Comparison of ENCODE assay signal across 10 mouse cellular contexts in genomic region chr1:59602531-59603416, GRCm38 (mm10).
DNase-seq lines count a peak whose midpoint lies in the region; ATAC-seq lines count a peak whose summit lies in the region.
"Had no signal": no experiment of that assay in that cellular context is flagged by ENCODE, and none has a peak within 500 bp of the region (broad histone marks: within the 10 kb centered on the region; RNA-seq: fewer than 3 reads in every experiment).

No protein-coding gene starts in this region.

- no peaks in the 10 kb centered on the region for H3K9me3 ChIP-seq in forebrain, embryonic 15.5 days
- no peaks in the 10 kb centered on the region for H3K9me3 ChIP-seq in forebrain, embryonic 11.5 days (ENCODE audit: control insufficient read depth, low read length)

- WGBS in forebrain, embryonic 15.5 days = 47% methylated on average over 11 of the region's 11 CpGs
- 65% methylated on average over 11 of the region's 11 CpGs for WGBS in forebrain, embryonic 11.5 days

- H3K4me3 ChIP-seq in forebrain, embryonic 15.5 days = no peak overlapping the region
- H3K4me3 ChIP-seq in forebrain, embryonic 11.5 days (ENCODE audit: low read depth, low read length) = no peak overlapping the region
- H3K4me3 ChIP-seq: left cerebral cortex, adult 2 months had no signal

- ATAC-seq in forebrain, embryonic 15.5 days (replicated peaks) = peak; percentile 81; the same call in 1 of the 2 replicates
- ATAC-seq in forebrain, embryonic 11.5 days (replicated peaks; ENCODE audit: low FRiP score) = no peak
- ATAC-seq in inflammation-experienced regulatory T-cells, adult 6 months = peak; percentile 91
- ATAC-seq in erythroid progenitor cell, adult 5-6 weeks (replicated peaks; ENCODE audit: low FRiP score, poor library complexity, severe bottlenecking) = no peak

- H3K9ac ChIP-seq in forebrain, embryonic 15.5 days (replicated peaks) = no peak overlapping the region
- no peak overlapping the region for H3K9ac ChIP-seq in forebrain, embryonic 11.5 days (ENCODE audit: low read length)

- H3K36me3 ChIP-seq in forebrain, embryonic 15.5 days = no peaks in the 10 kb centered on the region
- H3K36me3 ChIP-seq in forebrain, embryonic 11.5 days (ENCODE audit: control insufficient read depth, insufficient read depth, low read length) = no peaks in the 10 kb centered on the region

- no peaks in the 10 kb centered on the region for H3K27me3 ChIP-seq in forebrain, embryonic 15.5 days
- no peaks in the 10 kb centered on the region for H3K27me3 ChIP-seq in forebrain, embryonic 11.5 days (ENCODE audit: control insufficient read depth, insufficient read depth, low read length)

- peak overlapping the region; percentile 61 for H3K27ac ChIP-seq in forebrain, embryonic 15.5 days (replicated peaks)
- H3K27ac ChIP-seq in forebrain, embryonic 11.5 days (ENCODE audit: low read depth, low read length) = no peak overlapping the region
- H3K27ac ChIP-seq: left cerebral cortex, adult 2 months had no signal

- no peak overlapping the region for H3K4me2 ChIP-seq in forebrain, embryonic 15.5 days (replicated peaks)
- no peak overlapping the region for H3K4me2 ChIP-seq in forebrain, embryonic 11.5 days (ENCODE audit: low read depth, low read length, severe bottlenecking)
- H3K4me2 ChIP-seq: heart, embryonic 11.5 days had no signal

- no peak for DNase-seq in forebrain, embryonic 11.5 days (ENCODE audit: low spot score)
- peak; percentile 54 for DNase-seq in brain, embryonic 18.5 days (ENCODE audit: low read depth, low spot score)
- DNase-seq in telencephalon, adult 2 months (ENCODE audit: low read depth, low spot score) = peak; percentile 46
- no peak for DNase-seq in lung, postnatal 36 days
- DNase-seq in ovary, postnatal 10 days (ENCODE audit: low spot score) = no peak

- peaks cover 13% of the 10 kb centered on the region for H3K4me1 ChIP-seq in forebrain, embryonic 15.5 days
- H3K4me1 ChIP-seq in forebrain, embryonic 11.5 days (replicated peaks; ENCODE audit: control insufficient read depth, insufficient read depth, low read length) = 0 out of 2 replicates have a peak, but pooled peaks cover 2% of the 10 kb centered on the region

Comparison
In these comparisons a context has a peak if more than half of its experiments do, and no peak if none do; other contexts are left out.
1. ATAC-seq: peak in forebrain, embryonic 15.5 days (single experiment) and inflammation-experienced regulatory T-cells, adult 6 months (single experiment); none in forebrain, embryonic 11.5 days (single experiment) and erythroid progenitor cell, adult 5-6 weeks (single experiment).
2. DNase-seq: peak in brain, embryonic 18.5 days (single experiment) and telencephalon, adult 2 months (single experiment); none in forebrain, embryonic 11.5 days (single experiment), lung, postnatal 36 days (single experiment) and ovary, postnatal 10 days (single experiment).